Mouse (Mus musculus) lung, embryonic 16.5 days (tissue): ENCODE data around the gene BC048507. TPM values are rescaled to one million over a fixed set of nuclear protein-coding genes. Genes with fewer than 3 reads are reported as not detected.
"Not testable (repeated sequence)": the region's sequence is repeated elsewhere in the genome, so short reads cannot be mapped to it uniquely, and the experiment has no call there.

Experiments
- ATAC-seq: fragments of 200-750 bp; cut with Nextera tagmentation; 2 replicates; pipeline ENCODE4 v1.8.0; 2017; ENCODE audit warnings: low read depth, mild to moderate bottlenecking, moderate library complexity
- H3K27ac ChIP-seq: fragments of 300-500 bp; sonication (generic); 2 replicates; pipeline ENCODE4 v1.5.1; 2014; ENCODE audit warnings: mild to moderate bottlenecking, control low read depth, low read length
- H3K27me3 ChIP-seq: fragments of 300-500 bp; sonication (generic); 2 replicates; pipeline ENCODE4 v1.6.1; 2014; ENCODE audit warnings: low read depth, low read length, mixed read lengths; ENCODE audit not compliant: control insufficient read depth, insufficient read depth
- H3K36me3 ChIP-seq: fragments of 300-500 bp; sonication (generic); 2 replicates; pipeline ENCODE4 v1.6.1; 2014; ENCODE audit warnings: low read length; ENCODE audit not compliant: control insufficient read depth, insufficient read depth
- H3K4me1 ChIP-seq: fragments of 300-500 bp; sonication (generic); replicated peaks from 2 replicates; pipeline ENCODE4 v1.6.1; 2014; ENCODE audit warnings: low read length, mixed read lengths; ENCODE audit not compliant: control insufficient read depth, insufficient read depth
- H3K4me2 ChIP-seq: fragments of 300-500 bp; sonication (generic); 2 replicates; pipeline ENCODE4 v1.6.1; 2014; ENCODE audit warnings: low read depth, low read length, control low read depth
- H3K4me3 ChIP-seq: fragments of 300-500 bp; sonication (generic); 2 replicates; pipeline ENCODE4 v1.5.1; 2014; ENCODE audit warnings: mild to moderate bottlenecking, low read length, control low read depth
- H3K9ac ChIP-seq: fragments of 300-500 bp; sonication (generic); 2 replicates; pipeline ENCODE4 v1.6.1; 2014; ENCODE audit warnings: low read length, control low read depth
- H3K9me3 ChIP-seq: fragments of 300-500 bp; sonication (generic); 2 replicates; pipeline ENCODE4 v1.6.1; 2016; ENCODE audit warnings: low read length; ENCODE audit not compliant: control insufficient read depth
- WGBS: fragments of 180-500 bp; shearing (Covaris S2); extraction: QIAGEN DNeasy Blood & Tissue Kit; methylation state at CpG from one replicate; pipeline ENCODE4 v1.1.7; 2014; 5-methylcytosine and 5-hydroxymethylcytosine counted together
- polyA plus RNA-seq: library from polyadenylated mRNA; unstranded; fragments of >200 nt; fragmentation: Nextera tagmentation; extraction: Ambion mirVana; gene quantifications from 2 replicates; pipeline ENCODE4 v1.2.1, GENCODE M21; 2015

Gene BC048507
- polyA plus RNA-seq, 1 experiment from 2014 or later: not detected

DNA sequence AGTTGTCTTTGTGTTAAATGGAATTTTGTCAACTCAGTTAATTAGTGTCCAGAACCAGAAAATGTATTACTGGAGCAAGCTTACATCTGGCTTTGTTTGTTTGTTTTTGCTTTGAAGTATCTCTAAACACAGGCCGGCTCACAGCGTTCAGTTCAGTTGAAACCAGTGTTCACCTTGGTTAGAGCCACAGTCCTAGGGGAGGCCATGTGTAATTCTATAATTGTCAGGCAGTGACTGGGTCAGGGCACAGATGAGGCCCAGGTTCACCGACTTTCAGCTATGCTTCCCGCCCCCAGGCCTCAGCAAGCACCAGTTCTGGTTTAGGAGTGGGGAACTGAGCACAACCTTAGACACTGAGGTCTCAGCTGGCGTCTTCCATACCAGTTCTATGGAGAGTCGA is 10.0 kb upstream of the BC048507 start:
- Histone ChIP-seq H3K9me3 (no peaks in the 10 kb centered on the region), H3K4me3 (no peak overlapping the region), H3K27me3 (no peaks in the 10 kb centered on the region), H3K9ac (no peak overlapping the region), H3K4me2 (no peak overlapping the region), H3K4me1 (no peaks in the 10 kb centered on the region), H3K36me3 (no peaks in the 10 kb centered on the region), H3K27ac (no peak overlapping the region)
- no peak for ATAC-seq
- WGBS: 53% methylated on average over 6 of the region's 6 CpGs

DNA sequence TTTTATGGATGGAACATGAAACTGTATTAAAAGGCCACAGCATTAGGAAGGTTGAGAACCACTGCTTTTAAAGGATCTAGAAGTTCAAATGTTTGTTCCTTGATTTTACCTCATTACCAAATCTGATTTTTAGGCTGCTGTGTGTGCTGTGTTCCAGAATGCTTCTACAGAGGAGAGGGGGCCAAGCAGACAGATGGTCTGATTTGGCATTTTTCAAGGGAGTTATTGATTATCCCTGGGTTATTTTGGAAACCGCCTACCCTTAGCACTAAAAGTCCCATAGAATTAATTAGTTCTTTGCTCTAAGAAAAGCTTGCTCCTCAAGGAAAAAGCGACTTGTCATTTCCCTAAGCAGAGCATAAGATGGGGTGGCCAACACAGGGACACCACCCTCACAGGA is 9.1 kb upstream of the BC048507 start:
- no peak overlapping the region for H3K9ac ChIP-seq
- no peak overlapping the region for H3K27ac ChIP-seq
- no peaks in the 10 kb centered on the region for H3K9me3 ChIP-seq
- 79% methylated on average over 2 of the region's 2 CpGs for WGBS
- no peak overlapping the region for H3K4me2 ChIP-seq
- H3K4me1 ChIP-seq: no peaks in the 10 kb centered on the region
- no peak for ATAC-seq
- no peaks in the 10 kb centered on the region for H3K27me3 ChIP-seq
- H3K36me3 ChIP-seq: no peaks in the 10 kb centered on the region
- H3K4me3 ChIP-seq: no peak overlapping the region

DNA sequence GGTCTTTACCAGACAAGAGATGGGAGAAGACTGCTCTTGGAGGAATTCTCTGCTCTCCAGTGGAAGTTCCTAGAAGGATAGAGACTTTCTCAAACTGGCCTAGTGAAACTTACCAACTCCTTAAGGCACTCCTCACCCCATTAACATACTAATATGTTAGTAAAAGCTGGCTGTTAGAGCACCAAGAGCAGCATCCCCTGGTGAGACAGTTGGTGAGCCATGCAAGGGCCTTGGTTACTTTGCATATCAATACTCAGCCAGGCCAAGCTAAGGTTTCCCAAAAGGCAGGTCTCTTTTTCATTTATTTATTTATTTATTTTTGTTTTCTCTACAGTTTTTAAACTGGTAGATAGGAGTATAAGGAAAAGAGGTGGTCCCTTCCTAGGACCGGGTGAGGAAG is 5.8 kb upstream of the BC048507 start:
- Histone ChIP-seq H3K27ac (no peak overlapping the region), H3K4me1 (no peaks in the 10 kb centered on the region), H3K36me3 (no peaks in the 10 kb centered on the region), H3K4me3 (no peak overlapping the region), H3K27me3 (no peaks in the 10 kb centered on the region), H3K9me3 (no peaks in the 10 kb centered on the region), H3K9ac (no peak overlapping the region), H3K4me2 (no peak overlapping the region)
- 22% methylated on average over 1 of the region's 1 CpGs for WGBS
- ATAC-seq: no peak

DNA sequence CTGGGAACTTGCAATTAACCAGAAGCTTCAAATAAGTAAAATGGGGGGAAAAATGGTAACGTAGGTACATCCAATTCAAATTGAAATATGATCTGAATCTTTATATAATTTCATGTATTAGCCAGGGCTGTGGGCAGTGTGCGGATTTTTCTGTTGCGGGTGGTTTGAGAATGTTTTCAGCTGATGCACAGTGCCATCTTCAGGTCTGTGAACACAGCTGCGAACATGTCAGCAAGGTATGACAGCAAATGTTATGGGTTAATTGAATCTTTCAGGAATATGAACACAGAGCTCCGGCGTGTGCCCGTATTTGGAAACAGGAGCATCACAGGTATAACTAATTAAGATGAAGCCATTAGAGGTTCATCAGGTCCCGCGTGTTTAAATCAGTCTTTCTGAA is 618 bp upstream of the BC048507 start:
- H3K4me2 ChIP-seq: no peak overlapping the region
- H3K27ac ChIP-seq: no peak overlapping the region
- no peak overlapping the region for H3K9ac ChIP-seq
- H3K36me3 ChIP-seq: no peaks in the 10 kb centered on the region
- no peak for ATAC-seq
- no peak overlapping the region for H3K4me3 ChIP-seq
- H3K27me3 ChIP-seq: no peaks in the 10 kb centered on the region
- no peaks in the 10 kb centered on the region for H3K4me1 ChIP-seq
- no peaks in the 10 kb centered on the region for H3K9me3 ChIP-seq
- 75% methylated on average over 9 of the region's 9 CpGs for WGBS

DNA sequence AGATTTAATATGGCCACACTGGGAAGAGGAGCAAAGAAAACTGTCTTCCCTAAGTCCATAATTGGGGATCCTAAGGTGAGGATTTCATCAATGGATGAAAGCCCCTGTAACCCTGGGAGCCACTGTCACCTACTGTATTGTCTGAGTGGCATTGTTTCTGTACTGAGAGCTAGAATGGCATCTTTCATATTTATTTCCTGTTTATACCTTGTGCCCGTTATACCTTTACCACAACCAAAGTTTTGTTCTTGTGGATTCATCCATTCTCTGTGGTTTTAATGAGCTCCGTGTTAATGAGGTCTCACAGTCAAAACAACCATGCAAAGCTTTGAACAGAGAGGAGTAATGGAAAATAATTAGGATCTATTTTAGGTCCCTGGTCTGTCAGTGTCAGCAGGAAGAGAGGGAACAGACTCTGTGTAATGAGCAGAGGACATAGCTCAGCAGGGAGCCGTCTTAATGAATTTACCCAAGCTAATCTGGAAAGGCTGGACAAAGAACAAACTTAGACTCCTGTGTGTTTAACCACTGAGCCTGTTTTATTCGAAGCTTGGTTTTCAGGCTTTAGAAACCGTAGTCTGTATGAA is 1.7 kb downstream of the BC048507 start:
- ATAC-seq: no peak

DNA sequence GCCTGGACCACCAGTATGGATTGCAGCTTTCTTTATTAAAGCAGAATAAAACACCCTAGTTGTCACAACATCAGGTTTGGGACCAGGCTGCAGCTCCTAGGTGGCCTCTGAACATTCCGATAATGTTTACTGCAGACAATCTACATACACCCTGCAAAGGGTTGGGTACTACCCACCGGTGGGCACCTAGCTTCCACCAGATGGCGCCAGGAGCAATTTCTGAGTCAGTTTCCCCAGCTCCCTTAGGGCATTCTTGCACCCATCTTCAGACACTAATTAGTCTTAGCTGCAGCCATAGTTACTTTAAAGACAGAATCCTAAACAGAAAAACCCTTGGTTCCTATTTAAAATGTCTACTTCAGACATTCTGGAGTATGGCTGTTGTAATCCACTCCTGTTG is 4.8 kb downstream of the BC048507 start:
- H3K9me3 ChIP-seq: no peaks in the 10 kb centered on the region
- no peaks in the 10 kb centered on the region for H3K27me3 ChIP-seq
- WGBS: 27% methylated on average over 3 of the region's 3 CpGs
- no peak for ATAC-seq
- H3K27ac ChIP-seq: no peak overlapping the region
- no peaks in the 10 kb centered on the region for H3K36me3 ChIP-seq
- no peak overlapping the region for H3K4me2 ChIP-seq
- no peak overlapping the region for H3K9ac ChIP-seq
- H3K4me1 ChIP-seq: no peaks in the 10 kb centered on the region
- no peak overlapping the region for H3K4me3 ChIP-seq

More for the DNA sequence above, 1.7 kb downstream of the BC048507 start:
- no peaks in the 10 kb centered on the region for H3K36me3 ChIP-seq
- no peak overlapping the region for H3K4me3 ChIP-seq
- H3K27me3 ChIP-seq: no peaks in the 10 kb centered on the region
- H3K4me1 ChIP-seq: no peaks in the 10 kb centered on the region
- H3K9ac ChIP-seq: no peak overlapping the region
- H3K9me3 ChIP-seq: no peaks in the 10 kb centered on the region
- no peak overlapping the region for H3K27ac ChIP-seq
- no peak overlapping the region for H3K4me2 ChIP-seq
- WGBS: 55% methylated on average over 5 of the region's 5 CpGs

DNA sequence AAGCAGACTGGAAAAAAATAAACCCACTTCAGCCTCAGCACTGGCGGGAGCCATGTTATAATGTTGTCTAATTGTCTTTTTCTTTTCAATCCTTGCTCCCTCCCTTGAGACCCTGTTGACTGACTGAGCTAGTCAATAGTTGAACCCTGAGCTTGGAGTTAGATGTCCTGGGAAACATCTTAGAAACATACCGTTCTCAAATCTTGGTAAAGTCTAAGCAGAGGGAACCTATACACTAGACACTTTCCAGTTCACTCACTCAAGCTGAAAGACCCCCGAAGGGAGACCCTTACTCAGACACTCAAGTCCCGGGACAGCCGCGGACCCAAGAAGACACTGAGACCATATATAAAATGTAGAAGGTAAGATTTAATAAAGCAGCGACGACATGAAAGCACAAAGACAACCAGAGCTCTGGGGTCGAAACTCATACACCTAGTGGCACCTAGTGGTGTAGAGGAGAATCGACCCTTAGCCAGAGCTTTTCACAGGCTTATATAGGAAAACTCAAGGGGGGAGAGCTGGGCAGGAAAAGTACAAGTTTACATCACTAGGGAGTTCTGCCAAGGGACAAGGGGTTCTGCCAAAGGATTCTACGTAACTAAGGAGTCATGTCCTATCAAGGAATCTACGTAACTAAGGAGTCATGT is 13.0 kb downstream of the BC048507 start:
- not testable (repeated sequence) for ATAC-seq, H3K4me1 ChIP-seq, H3K4me3 ChIP-seq, H3K36me3 ChIP-seq, H3K9me3 ChIP-seq, H3K9ac ChIP-seq, H3K27me3 ChIP-seq, H3K27ac ChIP-seq
- WGBS: 28% methylated on average over 7 of the region's 12 CpGs
- H3K4me2 ChIP-seq: peak overlapping the region; percentile 29; the same call in 1 of the 2 replicates

DNA sequence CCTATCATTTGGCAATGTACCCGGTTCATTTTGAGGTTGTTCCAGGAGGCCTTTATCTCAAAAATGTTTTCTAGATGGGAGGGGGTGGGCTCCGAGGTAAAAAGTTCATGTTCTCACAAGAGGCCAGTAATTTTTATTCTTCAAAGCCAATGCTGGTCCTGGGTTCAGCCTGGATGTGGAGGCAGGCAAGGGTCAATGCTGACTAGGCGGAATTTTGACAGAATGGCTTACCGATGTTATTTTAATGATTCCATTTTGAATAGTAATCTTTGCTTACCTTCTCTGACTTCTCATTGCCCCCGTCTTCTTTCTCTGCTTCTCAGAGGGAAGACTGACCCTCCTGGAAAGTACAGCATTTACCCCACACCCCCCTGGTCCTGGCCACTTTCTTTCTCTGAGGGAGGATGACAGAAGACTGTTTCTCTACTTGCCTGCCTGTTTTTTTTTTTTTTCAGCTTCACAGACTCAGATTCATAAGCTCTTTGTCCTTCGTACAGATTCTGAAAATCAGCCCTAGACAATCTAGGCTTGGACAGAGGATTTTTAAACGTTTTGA is 13.7 kb downstream of the BC048507 start:
- Histone ChIP-seq H3K36me3 (no peaks in the 10 kb centered on the region), H3K27ac (no peak overlapping the region), H3K27me3 (no peaks in the 10 kb centered on the region), H3K4me3 (no peak overlapping the region), H3K4me1 (no peaks in the 10 kb centered on the region), H3K9me3 (no peaks in the 10 kb centered on the region), H3K9ac (no peak overlapping the region), H3K4me2 (no peak overlapping the region)
- 53% methylated on average over 6 of the region's 7 CpGs for WGBS
- no peak for ATAC-seq

DNA sequence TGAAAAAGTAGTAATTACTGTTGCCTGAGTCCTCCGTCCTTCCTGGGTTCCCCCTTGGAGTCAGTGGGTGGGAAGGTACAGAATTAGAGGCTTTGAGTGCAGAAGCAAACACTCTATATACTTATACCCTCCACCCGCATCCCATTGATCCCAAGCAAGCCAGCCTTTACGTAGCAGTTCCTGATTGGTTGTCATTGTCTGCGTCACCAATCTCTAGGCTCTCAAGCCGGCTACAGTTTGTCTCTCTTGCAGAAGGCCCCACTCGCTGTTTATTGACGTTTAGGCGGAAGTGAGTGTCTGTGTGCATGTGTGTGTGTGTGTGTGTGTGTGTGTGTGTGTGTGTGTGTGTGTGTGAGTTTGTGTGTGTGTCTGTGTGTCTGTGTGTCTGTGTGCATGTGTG is 20.8 kb downstream of the BC048507 start:
- no peaks in the 10 kb centered on the region for H3K4me1 ChIP-seq
- WGBS: 86% methylated on average over 8 of the region's 8 CpGs
- H3K4me3 ChIP-seq: no peak overlapping the region
- H3K4me2 ChIP-seq: no peak overlapping the region
- no peak for ATAC-seq
- no peak overlapping the region for H3K9ac ChIP-seq
- H3K36me3 ChIP-seq: no peaks in the 10 kb centered on the region
- no peaks in the 10 kb centered on the region for H3K27me3 ChIP-seq
- no peaks in the 10 kb centered on the region for H3K9me3 ChIP-seq
- no peak overlapping the region for H3K27ac ChIP-seq
